Mouse (Mus musculus) limb, embryonic 13.5 days (tissue): Measurements from ENCODE around the gene Krt76. TPM values are rescaled to one million over a fixed set of nuclear protein-coding genes. Genes with fewer than 3 reads are reported as not detected.

Experiments
- ATAC-seq: fragments of 200-750 bp; cut with Nextera tagmentation; 2 replicates; pipeline ENCODE4 v1.8.0; 2017; ENCODE audit warnings: low read depth, moderate number of reproducible peaks, moderate TSS enrichment; ENCODE audit not compliant: low FRiP score
- H3K27ac ChIP-seq: fragments of 300-500 bp; sonication (generic); 2 replicates; pipeline ENCODE4 v1.5.1; 2015; ENCODE audit warnings: inconsistent platforms, mild to moderate bottlenecking, moderate library complexity
- H3K27me3 ChIP-seq: fragments of 300-500 bp; sonication (generic); 2 replicates; pipeline ENCODE4 v1.6.1; 2015; ENCODE audit warnings: mild to moderate bottlenecking, inconsistent platforms
- H3K36me3 ChIP-seq: fragments of 300-500 bp; sonication (generic); 2 replicates; pipeline ENCODE4 v1.6.1; 2015; ENCODE audit warnings: inconsistent platforms, mild to moderate bottlenecking, moderate library complexity
- H3K4me1 ChIP-seq: fragments of 300-500 bp; sonication (generic); 2 replicates; pipeline ENCODE4 v1.6.1; 2015; ENCODE audit warnings: inconsistent platforms
- H3K4me2 ChIP-seq: fragments of 300-500 bp; sonication (generic); replicated peaks from 2 replicates; pipeline ENCODE4 v1.6.1; 2015; ENCODE audit warnings: inconsistent platforms, mild to moderate bottlenecking, moderate library complexity
- H3K4me3 ChIP-seq: fragments of 300-500 bp; sonication (generic); 2 replicates; pipeline ENCODE4 v1.5.1; 2015; ENCODE audit warnings: moderate library complexity, mild to moderate bottlenecking, inconsistent platforms
- H3K9ac ChIP-seq: fragments of 300-500 bp; sonication (generic); 2 replicates; pipeline ENCODE4 v1.6.1; 2015; ENCODE audit warnings: mild to moderate bottlenecking, inconsistent platforms
- H3K9me3 ChIP-seq: fragments of 300-500 bp; sonication (generic); 2 replicates; pipeline ENCODE4 v1.6.1; 2016; ENCODE audit warnings: inconsistent platforms
- WGBS: fragments of 180-500 bp; shearing (Covaris S2); methylation state at CpG from one replicate; pipeline ENCODE4 v1.1.7; 2015; 5-methylcytosine and 5-hydroxymethylcytosine counted together
- microRNA-seq: library from miRNA; unstranded; fragments of <30 nt; microRNA quantifications from one replicate; pipeline ENCODE4, GENCODE M21; 2016
- polyA plus RNA-seq: library from polyadenylated mRNA; unstranded; fragments of >200 nt; fragmentation: Nextera tagmentation; extraction: Ambion mirVana; gene quantifications from 2 replicates; pipeline ENCODE4 v1.2.1, GENCODE M21; 2015

The Krt76 gene
- polyA plus RNA-seq, 1 experiment from 2014 or later = not detected

DNA sequence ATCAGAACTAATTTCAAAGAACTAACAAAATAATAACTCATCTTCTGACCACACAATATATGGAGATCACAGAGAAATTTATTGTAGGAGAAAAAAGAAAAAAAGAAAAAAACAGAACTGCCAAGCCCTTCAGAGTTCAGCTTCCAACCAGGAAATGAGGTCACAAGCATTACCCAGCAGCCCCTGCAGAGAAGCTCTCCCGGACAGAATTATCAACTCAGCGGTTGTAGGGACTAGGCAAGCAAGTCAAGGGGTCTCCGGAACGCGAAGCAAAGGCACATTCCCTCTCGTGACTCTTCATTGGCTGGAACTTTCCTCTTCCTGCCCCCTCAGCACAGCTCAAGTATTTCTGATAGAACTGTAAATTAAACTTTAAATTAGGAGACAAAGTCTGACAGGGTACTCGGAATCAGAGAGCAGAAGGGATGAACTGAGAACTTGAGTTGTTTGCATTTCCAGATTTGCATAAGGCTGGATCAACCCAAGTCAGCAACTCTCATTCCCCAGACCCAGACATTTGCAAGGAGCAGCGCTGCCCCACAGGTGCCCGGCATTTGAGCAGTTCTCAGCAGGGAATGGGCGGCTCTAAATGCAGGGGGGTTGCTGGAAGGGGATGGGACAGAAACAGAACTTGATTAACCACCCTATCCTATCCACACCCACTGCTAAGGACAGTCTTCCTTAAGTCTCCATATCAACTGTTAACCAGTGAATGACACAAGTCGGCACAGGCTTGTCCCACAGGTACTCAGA is 33.9 kb downstream of the Krt76 start:
- peaks cover 95% of the 10 kb centered on the region for H3K27me3 ChIP-seq
- peak overlapping the region; percentile 70 for H3K4me2 ChIP-seq
- no peak overlapping the region for H3K9ac ChIP-seq
- no peaks in the 10 kb centered on the region for H3K9me3 ChIP-seq
- 5% methylated on average over 11 of the region's 11 CpGs for WGBS
- no peak overlapping the region for H3K27ac ChIP-seq
- H3K4me1 ChIP-seq = peaks cover 10% of the 10 kb centered on the region
- no peak overlapping the region for H3K4me3 ChIP-seq
- H3K36me3 ChIP-seq = no peaks in the 10 kb centered on the region
- no peak for ATAC-seq

DNA sequence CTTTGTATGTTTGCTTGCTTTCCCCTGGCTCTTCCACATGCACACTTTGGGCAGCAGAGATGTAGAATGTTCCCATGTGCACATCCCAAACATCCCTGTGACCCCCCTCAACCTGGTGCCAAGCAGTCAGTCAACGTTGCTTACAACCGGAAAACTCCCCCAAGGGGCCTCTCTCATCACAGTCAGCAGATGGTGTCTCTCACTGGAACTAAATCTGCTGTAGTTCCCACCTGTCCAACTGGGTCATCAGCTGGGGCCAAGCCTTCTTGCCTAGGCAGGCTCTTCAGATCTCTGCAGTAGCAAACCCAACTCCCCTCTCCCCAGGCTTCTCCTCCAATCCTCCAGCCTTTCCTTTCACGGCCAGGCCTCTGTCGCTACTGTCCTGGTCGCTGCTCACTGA is 36.0 kb downstream of the Krt76 start:
- H3K27ac ChIP-seq = no peak overlapping the region
- 49% methylated on average over 5 of the region's 5 CpGs for WGBS
- no peak overlapping the region for H3K4me3 ChIP-seq
- no peaks in the 10 kb centered on the region for H3K9me3 ChIP-seq
- H3K27me3 ChIP-seq = peaks cover 97% of the 10 kb centered on the region
- H3K4me2 ChIP-seq = no peak overlapping the region
- no peak for ATAC-seq
- no peak overlapping the region for H3K9ac ChIP-seq
- no peaks in the 10 kb centered on the region for H3K36me3 ChIP-seq
- peaks cover 15% of the 10 kb centered on the region for H3K4me1 ChIP-seq

- Histone ChIP-seq H3K9ac (no peak overlapping the region), H3K4me3 (no peak overlapping the region), H3K27me3 (peaks cover 96% of the 10 kb centered on the region), H3K4me1 (peaks cover 15% of the 10 kb centered on the region), H3K27ac (no peak overlapping the region), H3K9me3 (no peaks in the 10 kb centered on the region), H3K4me2 (no peak overlapping the region), H3K36me3 (no peaks in the 10 kb centered on the region)
- no peak for ATAC-seq
- WGBS = 67% methylated on average over 3 of the region's 3 CpGs
These were observed 37.0 kb downstream of the Krt76 start for GRCm38 (mm10) chr15:101855732-101856131.

- ATAC-seq = no peak
- Histone ChIP-seq H3K4me2 (no peak overlapping the region), H3K36me3 (no peaks in the 10 kb centered on the region), H3K9ac (no peak overlapping the region), H3K4me3 (no peak overlapping the region), H3K9me3 (no peaks in the 10 kb centered on the region), H3K27ac (no peak overlapping the region), H3K4me1 (peaks cover 10% of the 10 kb centered on the region), H3K27me3 (peaks cover 89% of the 10 kb centered on the region)
- 16% methylated on average over 5 of the region's 5 CpGs for WGBS
These were observed 38.4 kb downstream of the Krt76 start for GRCm38 (mm10) chr15:101854294-101854693.

- Histone ChIP-seq H3K27me3 (peaks cover 76% of the 10 kb centered on the region), H3K9ac (no peak overlapping the region; the same call in 1 of the 2 replicates), H3K4me3 (no peak overlapping the region), H3K4me2 (no peak overlapping the region), H3K9me3 (no peaks in the 10 kb centered on the region), H3K36me3 (no peaks in the 10 kb centered on the region), H3K4me1 (peaks cover 5% of the 10 kb centered on the region; the same call in 1 of the 2 replicates), H3K27ac (no peak overlapping the region)
- ATAC-seq = no peak
- WGBS = 35% methylated on average over 5 of the region's 5 CpGs
These were observed 40.1 kb downstream of the Krt76 start for GRCm38 (mm10) chr15:101852571-101852970.

DNA sequence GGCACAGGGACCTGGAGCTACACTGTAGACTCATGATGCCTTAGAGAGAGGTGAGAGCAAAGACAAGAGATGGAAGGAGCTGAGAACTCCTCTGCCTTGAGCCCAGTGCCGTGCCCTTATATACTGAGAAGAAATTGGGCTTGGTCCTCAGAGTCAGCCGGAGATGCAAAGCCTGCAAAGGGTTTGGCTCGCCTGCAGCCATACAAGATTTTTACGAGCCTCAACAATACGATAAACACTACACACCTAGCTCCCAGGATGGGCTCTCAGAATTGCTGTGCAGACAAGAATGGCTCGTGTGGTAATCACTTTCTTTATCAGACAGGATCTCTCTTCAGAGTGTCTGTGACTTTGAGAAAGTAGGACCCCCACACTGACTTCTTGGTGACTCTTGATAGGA is 42.0 kb downstream of the Krt76 start, which contains the start of gene Krt1:
Krt1 (minus strand) TSS at position 101 of the 400 bp plus-strand sequence.
- Histone ChIP-seq H3K27me3 (peaks cover 74% of the 10 kb centered on the region), H3K9ac (no peak within 1 kb of the TSS), H3K27ac (no peak within 1 kb of the TSS), H3K4me1 (peaks cover 6% of the 10 kb centered on the region; the same call in 1 of the 2 replicates), H3K36me3 (no peaks in the 10 kb centered on the region), H3K4me3 (no peak within 1 kb of the TSS), H3K9me3 (no peaks in the 10 kb centered on the region), H3K4me2 (no peak within 1 kb of the TSS)
- ATAC-seq = no peak
- 53% methylated on average over 6 of the region's 6 CpGs for WGBS

DNA sequence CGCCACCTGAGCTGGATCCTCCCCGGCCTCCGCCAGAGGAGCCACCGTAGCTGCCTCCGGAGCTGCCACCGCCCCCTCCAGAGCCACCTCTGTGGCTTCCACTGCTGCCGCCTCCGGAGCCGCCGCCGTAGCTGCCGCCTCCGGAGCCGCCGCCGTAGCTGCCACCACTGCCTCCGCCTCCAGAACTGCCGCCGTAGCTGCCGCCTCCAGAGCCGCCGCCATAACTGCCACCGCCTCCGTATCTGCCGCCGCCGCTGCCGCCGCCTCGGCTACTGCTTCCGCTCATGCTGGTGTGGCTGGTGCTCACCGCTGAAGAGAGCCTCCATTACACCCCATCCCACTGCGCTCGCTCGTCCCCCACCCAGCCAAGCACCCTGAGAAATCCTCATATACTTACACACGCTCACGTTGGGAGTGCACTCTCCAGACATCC is 46.7 kb downstream of the Krt76 start:
- H3K27ac ChIP-seq = no peak overlapping the region

DNA sequence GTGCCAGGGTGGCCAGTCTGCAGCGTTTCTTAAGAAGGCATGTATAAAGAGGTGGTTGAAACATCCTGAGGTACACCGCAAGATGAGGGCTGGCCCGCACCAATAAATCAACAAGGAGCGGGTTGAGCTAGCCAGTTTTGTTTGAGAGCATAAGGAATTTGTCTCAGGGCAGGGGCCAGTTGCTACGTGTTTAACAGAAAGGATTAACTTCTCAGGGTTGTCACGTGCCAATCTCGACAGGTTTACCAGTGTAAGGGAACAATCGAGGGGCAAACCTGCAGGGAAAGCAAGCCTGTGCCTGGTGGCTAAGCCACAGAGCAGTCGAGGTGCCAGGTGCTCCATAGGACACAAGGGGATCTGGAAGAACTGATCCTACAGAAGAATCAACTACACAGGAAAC is 49.5 kb downstream of the Krt76 start:
- H3K4me1 ChIP-seq = peaks cover 8% of the 10 kb centered on the region; the same call in 1 of the 2 replicates
- H3K27ac ChIP-seq = no peak overlapping the region
- peaks cover 45% of the 10 kb centered on the region for H3K27me3 ChIP-seq
- H3K36me3 ChIP-seq = no peaks in the 10 kb centered on the region
- no peak overlapping the region for H3K4me3 ChIP-seq
- no peaks in the 10 kb centered on the region for H3K9me3 ChIP-seq
- no peak overlapping the region for H3K4me2 ChIP-seq
- H3K9ac ChIP-seq = no peak overlapping the region
- ATAC-seq = no peak
- 55% methylated on average over 9 of the region's 9 CpGs for WGBS

More for the DNA sequence above, 46.7 kb downstream of the Krt76 start:
- WGBS = under 1% methylated on average over 36 of the region's 37 CpGs
- H3K9me3 ChIP-seq = no peaks in the 10 kb centered on the region
- H3K36me3 ChIP-seq = no peaks in the 10 kb centered on the region
- peak; percentile 57; the same call in 1 of the 2 replicates for ATAC-seq
- peak overlapping the region; percentile 54 for H3K4me3 ChIP-seq
- H3K9ac ChIP-seq = peak overlapping the region; percentile 76
- peaks cover 8% of the 10 kb centered on the region; the same call in 1 of the 2 replicates for H3K4me1 ChIP-seq
- peaks cover 51% of the 10 kb centered on the region for H3K27me3 ChIP-seq
- H3K4me2 ChIP-seq = peak overlapping the region; percentile 82

DNA sequence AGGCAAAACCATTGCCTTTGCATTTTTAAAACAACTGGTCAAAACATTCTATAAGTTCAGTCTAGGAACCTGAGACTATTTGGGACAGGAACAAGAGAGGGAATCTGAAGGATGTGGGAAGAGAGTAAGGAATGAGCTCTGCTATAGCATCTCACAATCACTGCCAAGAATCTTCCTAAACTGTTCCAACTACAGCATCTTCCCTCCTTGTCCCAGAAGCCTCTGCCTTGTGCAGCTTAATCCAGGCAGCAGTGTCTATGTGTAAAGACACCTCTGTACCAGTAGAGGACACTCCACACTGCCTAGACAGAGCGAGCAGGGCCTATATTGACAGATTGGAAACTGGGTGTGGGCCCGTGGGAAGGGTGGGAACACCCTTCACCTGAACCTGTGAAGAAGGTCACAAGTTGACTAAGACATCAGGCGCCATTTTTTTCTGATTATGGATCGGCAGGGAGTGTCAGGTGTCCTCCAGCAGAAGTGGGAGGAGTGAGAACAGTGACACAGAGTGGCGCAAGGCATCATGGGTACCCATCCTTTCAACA is 57.9 kb downstream of the Krt76 start:
- Histone ChIP-seq H3K27ac (no peak overlapping the region), H3K4me1 (no peaks in the 10 kb centered on the region), H3K9ac (no peak overlapping the region), H3K9me3 (no peaks in the 10 kb centered on the region), H3K4me3 (no peak overlapping the region), H3K27me3 (peaks cover 9% of the 10 kb centered on the region), H3K4me2 (no peak overlapping the region), H3K36me3 (no peaks in the 10 kb centered on the region)
- WGBS = 68% methylated on average over 5 of the region's 5 CpGs
- ATAC-seq = no peak

Small RNA genes within 50 kb of the gene (microRNA-seq; reads per million reads assigned to microRNA genes)
- not detected for gene Gm44356

Other genes starting within 250 kb of the Krt76 start
- gene Gm5478, start 245.5 kb downstream of the Krt76 start, polyA plus RNA-seq = not detected in 2 replicates
- gene Krt6b, start 212.6 kb downstream of the Krt76 start, polyA plus RNA-seq = not detected in 2 replicates
- gene Krt6a, start 198.6 kb downstream of the Krt76 start, polyA plus RNA-seq = 1.1 and 1.7 TPM in 2 replicates
- gene Krt5, start 180.0 kb downstream of the Krt76 start, polyA plus RNA-seq = 199 and 235 TPM in 2 replicates
- gene Krt71, start 149.8 kb downstream of the Krt76 start, polyA plus RNA-seq = not detected in 2 replicates
- 0.11 and 0.49 TPM in 2 replicates for gene Krt72, start 106.5 kb downstream of the Krt76 start, polyA plus RNA-seq
- not detected in 2 replicates for gene Krt73, start 90.6 kb downstream of the Krt76 start, polyA plus RNA-seq
- 0.47 and 0.57 TPM in 2 replicates for gene Krt2, start 74.8 kb downstream of the Krt76 start, polyA plus RNA-seq
- gene Krt1, start 42.1 kb downstream of the Krt76 start, polyA plus RNA-seq = 13.3 and 15.8 TPM in 2 replicates
- gene Krt77, start 23.2 kb downstream of the Krt76 start, polyA plus RNA-seq = 0.25 and 0.31 TPM in 2 replicates
- gene Krt4, start 31.8 kb upstream of the Krt76 start, polyA plus RNA-seq = 4.1 and 6.3 TPM in 2 replicates
- 0.15 and 0.20 TPM in 2 replicates for gene Krt79, start 47.4 kb upstream of the Krt76 start, polyA plus RNA-seq
- gene Krt78, start 61.4 kb upstream of the Krt76 start, polyA plus RNA-seq = 0.06 TPM in 1 of 2 replicates, not detected in the other
- 7.3 and 7.8 TPM in 2 replicates for gene Krt8, start 111.6 kb upstream of the Krt76 start, polyA plus RNA-seq
- 20.9 and 21.2 TPM in 2 replicates for gene Krt18, start 135.3 kb upstream of the Krt76 start, polyA plus RNA-seq
- gene Eif4b, start 180.9 kb upstream of the Krt76 start, polyA plus RNA-seq = 118 and 120 TPM in 2 replicates
- 39.8 and 45.3 TPM in 2 replicates for gene Tns2, start 207.5 kb upstream of the Krt76 start, polyA plus RNA-seq
- gene Spryd3, start 243.3 kb upstream of the Krt76 start, polyA plus RNA-seq = 22.9 and 23.2 TPM in 2 replicates